Mouse (Mus musculus): ENCODE measurements at regions not wholly inside any gene's neighbourhood (a gene's known extent, or its start where the extent isn't known, plus 50 kb on each side); places are given as distances from the start of the nearest gene placed in this dataset.

DNA sequence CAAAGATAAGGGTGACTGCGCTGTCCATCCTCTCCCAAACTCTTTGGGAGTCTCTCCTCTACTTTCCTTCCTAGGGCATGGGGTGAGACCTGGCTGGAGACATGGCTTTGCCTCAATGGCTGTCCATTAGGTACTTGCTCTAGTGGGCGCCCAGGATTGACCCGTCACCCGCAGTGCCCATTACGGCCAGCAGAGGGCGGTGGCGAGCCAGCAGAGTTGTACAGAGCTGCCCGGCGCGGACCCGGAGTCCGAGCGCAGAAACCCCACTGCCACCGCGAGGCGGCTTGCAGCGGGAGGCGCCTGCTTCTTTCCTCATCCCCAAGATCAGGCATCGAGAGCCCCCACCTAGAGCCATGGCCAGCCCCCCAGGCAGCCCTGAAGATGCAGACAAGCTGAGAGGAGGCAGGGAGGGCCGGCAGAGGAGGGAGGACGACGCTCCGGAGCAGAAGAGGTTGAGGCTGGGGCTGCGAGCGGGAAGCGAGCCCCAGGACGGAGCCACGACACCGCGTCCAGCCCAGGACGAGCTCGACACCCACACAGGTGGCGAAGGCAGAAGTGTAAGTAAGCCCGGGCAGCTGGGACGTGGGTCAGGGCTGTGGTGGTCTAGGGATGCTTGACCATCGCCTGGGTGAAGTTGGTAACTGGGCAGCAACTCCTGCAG, 50.9 kb upstream of the Eef2kmt start:
- H3K9ac ChIP-seq (replicated peaks), result no peak overlapping the region
- H3K4me3 ChIP-seq (ENCODE audit: insufficient read depth in 1 of 2, low read depth in 2 of 2, low read length in 2 of 2), result no peak overlapping the region
- ATAC-seq (ENCODE audit: insufficient read depth), result peak; percentile 33; the same call in 1 of the 2 replicates

More for the DNA sequence above, 50.9 kb upstream of the Eef2kmt start:
- DNase-seq (ENCODE audit: low read depth in 3 of 3, low spot score in 3 of 3), result peak; percentile 17 to 26 (median 18)
- WGBS (ENCODE audit: insufficient replicate concordance), result 4% methylated on average over 36 of the region's 36 CpGs
- Histone ChIP-seq H3K4me1 (replicated peaks; ENCODE audit: control insufficient read depth in 2 of 2, insufficient read depth in 2 of 2, low read length in 1 of 2) (no peaks in the 10 kb centered on the region), H3K27ac (no peak overlapping the region), H3K36me3 (replicated peaks; ENCODE audit: control insufficient read depth, insufficient read depth, low read depth) (no peaks in the 10 kb centered on the region), H3K9me3 (ENCODE audit: control insufficient read depth, low read length) (no peaks in the 10 kb centered on the region), H3K4me2 (ENCODE audit: low read depth) (peak overlapping the region; percentile 40; the same call in 1 of the 2 replicates), H3K27me3 (ENCODE audit: control insufficient read depth, insufficient read depth, low read length) (no peaks in the 10 kb centered on the region)
- TF ChIP-seq EP300 (IDR thresholded peaks at IDR 0.05; ENCODE audit: low read depth), result no peak
- TF ChIP-seq CTCF (IDR thresholded peaks at IDR 0.05; ENCODE audit: low read depth), result peak; percentile 99

All from liver, embryonic 14.5 days (tissue).